In the genomic region with DNA sequence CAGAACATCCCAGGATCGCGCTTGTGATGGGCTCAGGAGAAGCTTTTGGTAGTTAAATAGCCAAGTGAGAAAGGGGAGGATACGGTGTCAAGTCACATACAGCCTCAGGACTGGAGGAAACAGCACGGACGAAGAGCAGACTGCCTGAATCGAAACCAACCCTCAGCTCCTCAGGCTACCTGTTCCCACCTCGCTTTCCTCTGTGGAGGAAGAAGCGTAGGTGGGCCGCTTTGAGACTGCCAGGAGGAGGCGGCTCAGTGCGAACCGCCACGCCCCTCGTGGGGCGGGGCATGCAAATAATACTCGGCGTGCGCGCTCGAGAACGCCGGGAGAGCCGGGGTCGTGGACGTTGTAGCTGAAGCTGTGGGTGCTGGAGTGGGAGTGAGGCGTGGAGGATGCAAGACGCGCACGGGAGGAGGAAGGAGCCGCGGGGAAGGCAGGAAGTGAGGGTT, we compare ENCODE assay signal across 1 mouse cellular context.
A peak's percentile ranks its signal among the peaks of the same experiment; 100 is the strongest.
TF ChIP-seq lines count a peak whose summit lies in the region.

No protein-coding gene starts in this region.

TF ChIP-seq in CH12.LX, 34 proteins besides CTCF, POLR2A, EP300 and RAD21:
- peak; percentile 86 for TF ChIP-seq TBP (conservative IDR thresholded peaks at IDR 0.05; ENCODE audit: low read depth, low read length)
- 0 out of 2 replicates have a peak, but pooled peaks have one; percentile 35 for TF ChIP-seq IRF4 (IDR thresholded peaks at IDR 0.05; ENCODE audit: low read depth, low read length)
- 0 out of 2 replicates have a peak, but pooled peaks have one; percentile 18 for TF ChIP-seq NRF1 (IDR thresholded peaks at IDR 0.05; ENCODE audit: low read depth, low read length)
- TF ChIP-seq MXI1 (IDR thresholded peaks at IDR 0.05; ENCODE audit: low read depth, low read length) = 0 out of 2 replicates have a peak, but pooled peaks have one; percentile 16
